Mouse (Mus musculus): Measurements from ENCODE around the gene Litaf.
"Not testable (repeated sequence)": the region's sequence is repeated elsewhere in the genome, so short reads cannot be mapped to it uniquely, and the experiment has no call there.

Litaf gene

GRCm38 (mm10) chr16:11022113-11022489, 43.9 kb downstream of the Litaf start:
- DNase-seq (ENCODE audit: low spot score) = no peak

GRCm38 (mm10) chr16:11021403-11022112, 44.4 kb downstream of the Litaf start:
- no peak for DNase-seq (ENCODE audit: low spot score)

GRCm38 (mm10) chr16:11017807-11018595, 48.0 kb downstream of the Litaf start:
- DNase-seq (ENCODE audit: low spot score) = no peak

- DNase-seq (ENCODE audit: low spot score) = no peak
These were observed 49.6 kb downstream of the Litaf start for GRCm38 (mm10) chr16:11016353-11016752.

GRCm38 (mm10) chr16:11014407-11014806, 51.5 kb downstream of the Litaf start:
- DNase-seq (ENCODE audit: low spot score) = no peak

- not testable (repeated sequence) for DNase-seq (ENCODE audit: low spot score)
These were observed 52.4 kb downstream of the Litaf start for GRCm38 (mm10) chr16:11013464-11014147.

- no peak for DNase-seq (ENCODE audit: low spot score)
These were observed 53.1 kb downstream of the Litaf start for GRCm38 (mm10) chr16:11012571-11013463.

GRCm38 (mm10) chr16:11011939-11012338, 54.0 kb downstream of the Litaf start:
- DNase-seq (ENCODE audit: low spot score) = no peak

- no peak for DNase-seq (ENCODE audit: low spot score)
These were observed 54.8 kb downstream of the Litaf start for GRCm38 (mm10) chr16:11011206-11011605.

GRCm38 (mm10) chr16:11010270-11010669, 55.7 kb downstream of the Litaf start:
- DNase-seq (ENCODE audit: low spot score) = no peak

GRCm38 (mm10) chr16:11008162-11008991, 57.6 kb downstream of the Litaf start:
- no peak for DNase-seq (ENCODE audit: low spot score)

- no peak for DNase-seq (ENCODE audit: low spot score)
These were observed 59.9 kb downstream of the Litaf start for GRCm38 (mm10) chr16:11006100-11006499.

- DNase-seq (ENCODE audit: low spot score) = no peak
These were observed 64.0 kb downstream of the Litaf start for GRCm38 (mm10) chr16:11001703-11002659.

GRCm38 (mm10) chr16:10999809-11000208, 66.1 kb downstream of the Litaf start:
- no peak for DNase-seq (ENCODE audit: low spot score)

GRCm38 (mm10) chr16:10998224-10998623, 67.7 kb downstream of the Litaf start:
- DNase-seq (ENCODE audit: low spot score) = no peak

GRCm38 (mm10) chr16:10996576-10996975, 69.4 kb downstream of the Litaf start:
- no peak for DNase-seq (ENCODE audit: low spot score)

- DNase-seq (ENCODE audit: low spot score) = peak; percentile 87
These were observed 72.8 kb downstream of the Litaf start for GRCm38 (mm10) chr16:10993032-10993744.

GRCm38 (mm10) chr16:10992090-10993031, 73.6 kb downstream of the Litaf start:
- DNase-seq (ENCODE audit: low spot score) = peak; percentile 23
